Mouse (Mus musculus): ENCODE data around the gene Plch2.

- TF ChIP-seq CTCF (IDR thresholded peaks at IDR 0.05; ENCODE audit: extremely low read depth, insufficient read length, insufficient replicate concordance, low read depth, low read length) (no peak), POLR2A (IDR thresholded peaks at IDR 0.05; ENCODE audit: low read depth, low read length) (no peak)
Observed at GRCm38 (mm10) chr4:154936542-154937255, 119.9 kb downstream of the Plch2 start.
